Mouse (Mus musculus) ES-CJ7 (cell line): ENCODE measurements around the gene Msi1.

Source experiments
- DNase-seq: peaks from one replicate; pipeline ENCODE4 v3.0.0; 2011; ENCODE audit warnings: low read depth, low spot score

Gene Msi1

DNA sequence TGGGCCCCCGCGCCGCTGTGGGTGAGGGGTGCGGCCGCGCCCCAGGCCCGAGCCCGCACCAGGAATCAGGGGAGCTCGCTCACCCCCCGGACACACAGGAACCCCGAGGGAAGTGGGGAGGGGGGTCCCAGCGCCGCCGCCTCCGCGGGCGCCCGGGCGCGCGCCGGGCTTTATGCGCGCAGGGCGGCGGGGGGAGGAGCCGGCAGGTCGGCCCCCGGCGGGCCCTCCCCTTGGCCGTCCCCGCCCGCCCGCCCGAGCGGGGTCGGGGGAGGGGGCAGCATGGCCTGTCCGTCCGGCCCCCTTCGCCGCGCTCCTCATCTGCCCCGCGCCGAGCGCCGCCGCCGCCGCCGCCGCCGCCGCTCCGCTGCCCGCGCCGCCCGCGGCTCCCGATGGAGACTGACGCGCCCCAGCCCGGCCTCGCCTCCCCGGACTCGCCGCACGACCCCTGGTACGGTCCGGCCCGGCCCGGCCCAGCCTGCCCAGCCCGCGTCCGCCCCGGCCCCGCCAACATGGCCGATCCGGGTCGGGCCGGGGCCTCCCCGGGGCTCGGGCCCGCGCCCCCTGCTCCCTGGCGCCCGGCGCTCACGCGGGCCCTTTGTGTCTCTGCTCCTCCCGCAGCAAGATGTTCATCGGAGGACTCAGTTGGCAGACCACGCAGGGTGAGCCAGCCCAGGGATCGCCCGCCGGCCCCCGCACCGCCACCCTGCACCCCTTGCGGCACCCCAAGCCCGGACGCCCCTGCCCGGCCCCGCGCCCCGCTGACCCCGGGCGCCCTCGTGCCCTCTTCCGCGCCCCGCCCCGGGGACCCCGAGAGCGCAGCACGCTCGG, at the start of gene Msi1:
Gene Msi1 (plus strand): TSS at position 241 of the 828 bp plus-strand sequence.
- DNase-seq: no peak

DNA sequence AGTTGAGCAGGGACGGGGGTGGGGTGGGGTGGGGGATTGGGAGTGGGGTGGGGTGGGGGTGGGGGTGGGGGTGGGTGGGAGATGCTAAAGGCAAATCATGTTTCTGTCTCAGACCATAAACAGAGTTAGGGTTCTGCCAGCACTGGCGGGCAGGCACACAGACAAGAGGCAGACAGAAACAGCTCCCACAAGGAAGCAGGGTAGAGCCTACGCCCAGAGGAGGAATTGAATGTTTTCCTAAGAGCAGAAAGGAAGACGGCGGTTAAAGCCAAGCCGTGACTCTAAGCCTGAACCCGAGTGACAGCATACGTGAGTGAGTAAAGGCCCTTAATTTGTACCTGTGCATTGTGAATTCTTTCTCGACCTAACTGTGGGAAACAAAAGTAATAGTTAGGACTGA, 37.5 kb upstream of the Msi1 start:
- no peak for DNase-seq

DNA sequence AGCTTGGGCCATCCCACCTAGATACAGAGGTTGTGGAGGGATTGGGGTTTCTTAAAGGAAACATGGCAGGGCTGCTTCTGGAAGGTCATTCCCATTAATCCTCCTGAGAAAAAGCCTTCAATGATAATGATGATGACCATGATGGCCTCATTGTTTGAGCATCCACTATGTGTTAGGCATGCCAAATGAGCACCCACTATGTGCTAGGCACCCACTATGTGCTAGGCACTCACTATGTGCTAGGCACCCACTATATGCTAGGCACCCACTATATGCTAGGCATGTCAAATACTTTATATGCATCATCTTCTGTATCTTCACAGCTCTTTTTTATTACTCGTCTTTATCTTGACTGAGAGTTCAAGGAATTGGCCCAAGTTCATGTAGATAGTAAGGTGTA, 36.4 kb upstream of the Msi1 start:
- DNase-seq: no peak

DNA sequence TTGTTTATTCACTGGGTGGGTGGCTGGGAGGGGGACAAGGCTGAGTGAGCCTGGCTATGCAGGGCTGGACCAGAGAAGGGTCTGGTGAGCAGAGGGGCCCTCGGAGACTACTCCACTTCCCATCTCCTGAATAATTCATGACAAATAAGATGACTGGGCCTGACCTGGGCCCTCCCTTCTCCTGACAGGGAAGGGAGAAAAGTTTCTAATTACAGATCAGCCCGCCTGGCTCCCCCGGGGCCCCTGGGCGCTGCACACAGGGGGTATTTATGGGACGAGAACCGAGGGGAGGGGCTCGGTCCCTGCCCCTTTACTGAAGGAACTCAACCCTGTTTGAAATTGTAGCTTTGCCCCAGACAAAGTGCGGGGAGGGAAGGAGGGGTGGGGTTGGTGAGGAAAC, 35.2 kb upstream of the Msi1 start:
- DNase-seq: peak; percentile 29

DNA sequence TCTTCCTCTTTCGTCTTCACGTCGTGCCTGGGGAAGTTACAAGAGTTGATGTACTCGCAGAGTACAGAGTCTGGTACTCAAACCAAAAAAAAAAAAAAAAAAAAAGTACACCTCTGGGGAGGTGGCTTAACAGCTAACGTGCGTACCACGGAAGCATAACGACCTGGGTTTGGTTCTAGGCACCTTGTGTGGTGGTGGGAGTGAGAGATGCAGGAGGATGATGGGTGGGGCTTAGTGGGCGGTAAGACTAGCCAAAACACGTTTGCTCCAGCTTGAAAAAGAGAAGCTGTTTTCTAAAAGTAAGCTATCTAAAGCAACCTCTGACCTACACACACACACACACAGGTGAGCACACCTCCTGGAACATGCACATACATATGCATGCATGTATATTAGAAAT, 34.6 kb upstream of the Msi1 start:
- DNase-seq: peak; percentile 70

DNA sequence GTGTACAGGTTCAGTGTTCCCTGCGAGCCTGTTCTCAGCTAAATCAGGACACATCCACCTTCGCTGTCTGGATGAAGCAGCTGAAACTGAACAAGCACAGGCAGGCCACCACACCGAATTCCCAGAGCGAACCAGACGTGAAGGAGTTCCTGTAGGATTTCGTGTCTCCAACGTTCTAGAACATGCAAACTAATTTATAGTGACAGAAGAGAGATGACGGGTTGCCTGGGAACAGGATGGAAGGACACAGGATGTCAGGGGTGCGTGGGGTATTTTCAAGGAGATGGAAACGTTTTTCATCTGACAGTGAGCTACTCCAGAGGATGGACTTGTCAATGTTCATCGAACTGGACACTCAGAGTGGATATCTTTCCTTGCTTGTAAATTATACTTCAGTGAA, 32.7 kb upstream of the Msi1 start:
- no peak for DNase-seq

DNA sequence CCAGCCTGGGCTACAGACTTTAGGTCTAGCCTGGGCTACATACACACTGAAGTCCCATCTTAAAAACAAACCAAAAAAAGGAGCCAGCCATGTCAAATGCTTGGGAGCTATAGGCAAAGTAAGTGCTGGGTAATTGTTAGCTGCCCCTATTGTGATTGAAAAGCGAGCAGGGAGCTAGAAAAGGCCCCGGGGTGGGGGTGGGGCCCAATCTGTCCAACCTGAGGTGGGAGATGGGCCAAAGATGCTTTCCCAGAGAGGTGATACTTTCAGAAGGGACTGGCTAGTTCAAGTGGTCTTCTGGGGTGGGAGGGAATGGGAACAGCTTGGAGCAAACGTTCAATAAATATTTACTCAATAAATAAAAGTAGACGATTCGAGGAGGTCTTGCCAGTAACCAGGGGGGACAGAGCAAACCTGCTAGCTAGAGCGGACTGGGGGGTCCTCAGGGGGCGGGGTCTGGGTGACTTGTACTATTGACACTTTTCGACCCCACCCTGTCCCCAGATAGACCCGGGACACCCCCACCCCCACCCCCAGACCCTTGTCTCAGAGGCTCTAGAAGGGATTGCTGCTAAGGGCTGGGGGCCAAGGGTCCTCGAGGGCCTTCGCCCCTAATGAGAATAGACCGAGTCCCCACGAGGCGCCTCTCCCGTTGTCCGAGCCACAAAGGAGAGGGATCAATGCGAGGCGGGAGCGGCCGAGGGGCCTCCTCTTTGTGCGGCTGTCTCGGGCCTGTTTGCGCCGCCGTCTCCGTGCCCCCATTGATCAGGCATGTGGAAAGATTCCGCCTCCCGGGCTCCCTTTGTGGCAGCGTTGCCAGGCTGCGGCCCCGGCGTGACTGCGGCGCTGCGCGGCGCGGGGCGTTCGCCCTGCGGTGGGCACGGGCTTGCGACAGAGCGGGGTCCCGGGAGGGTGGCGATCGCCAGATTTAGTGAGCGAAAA, 31.3 kb upstream of the Msi1 start:
- peak; percentile 70 for DNase-seq

GRCm38 (mm10) chr5:115402063-115402462, 27.3 kb upstream of the Msi1 start:
- peak; percentile 28 for DNase-seq

DNA sequence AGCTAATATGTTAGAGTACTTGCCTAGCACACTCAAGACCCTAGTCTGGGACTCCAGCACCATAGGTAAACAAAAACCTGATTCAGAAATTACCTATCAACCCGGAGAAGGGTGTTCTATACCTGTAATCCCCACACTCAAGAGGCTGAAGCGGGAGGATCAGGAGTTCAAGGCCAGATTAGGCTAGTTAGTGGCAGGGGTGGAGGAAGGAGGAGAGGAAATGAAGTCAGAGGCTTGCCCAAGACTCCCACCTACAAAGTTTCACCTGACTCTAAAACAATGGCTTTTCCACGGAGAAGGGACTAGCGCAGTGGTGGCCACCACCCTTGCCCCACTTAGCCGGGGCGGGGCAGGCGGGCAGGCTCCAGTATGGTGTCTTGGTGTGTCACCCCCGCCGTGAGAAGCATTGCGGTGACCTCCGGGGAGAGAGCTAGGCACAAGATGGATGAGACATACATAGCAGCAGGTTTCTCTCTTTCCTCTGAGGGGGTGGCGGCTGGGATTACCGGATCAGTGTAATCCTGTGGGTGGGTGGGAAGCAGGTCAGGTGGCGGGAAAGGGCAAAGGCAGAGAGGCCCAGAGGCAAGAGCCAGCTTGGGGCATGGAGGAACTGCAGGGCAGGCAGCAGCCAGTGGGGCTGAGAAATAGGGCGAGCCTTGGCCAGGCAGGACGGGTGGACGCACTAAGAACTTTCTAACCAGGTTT, 25.8 kb upstream of the Msi1 start:
- peak; percentile 59 for DNase-seq

DNA sequence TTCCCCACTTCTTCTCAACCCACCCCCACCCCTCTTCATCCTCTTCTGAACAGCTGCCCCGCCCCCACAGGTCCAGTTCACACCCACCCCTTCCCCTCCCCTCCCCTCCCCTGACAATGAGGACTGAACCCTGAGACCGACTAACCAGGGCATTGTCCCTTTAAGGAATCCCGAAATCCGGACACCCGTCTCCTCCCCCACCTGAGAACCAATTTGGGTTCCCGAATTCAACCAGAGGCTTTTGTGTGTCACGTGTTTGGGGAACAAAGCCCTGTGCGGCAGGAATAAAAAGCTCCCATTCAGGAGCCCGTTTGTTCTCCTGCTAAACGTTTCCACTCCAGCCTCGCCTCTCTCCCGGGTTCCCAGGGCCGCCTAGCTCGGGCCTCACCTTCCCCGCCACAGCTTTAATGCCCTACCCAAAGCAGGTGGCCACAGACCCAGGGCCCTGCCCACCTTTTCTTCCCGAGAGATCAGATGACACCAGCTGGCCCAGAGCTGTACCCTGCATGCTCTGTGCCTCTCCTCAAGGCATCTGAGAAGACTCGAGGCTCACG, 25.1 kb upstream of the Msi1 start:
- DNase-seq: peak; percentile 97

DNA sequence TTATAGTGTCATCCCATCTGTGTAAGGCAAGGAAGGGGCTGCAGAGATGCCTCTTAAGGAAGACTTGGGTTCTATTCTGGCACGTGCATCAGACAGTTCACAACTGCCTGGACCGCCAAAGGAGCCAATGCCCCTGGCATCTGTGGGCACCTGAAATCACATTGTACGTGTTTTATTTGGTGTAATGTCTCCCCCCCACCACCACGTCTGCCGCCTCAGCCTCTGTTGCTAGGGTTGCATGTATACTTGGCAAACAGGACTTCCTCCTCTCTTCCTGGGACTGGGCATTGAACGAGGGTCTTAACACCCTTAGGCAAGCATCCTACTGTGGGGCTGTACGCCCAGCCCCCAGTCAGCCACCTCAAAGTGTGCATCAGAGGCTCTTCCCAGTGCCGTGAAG, 24.2 kb upstream of the Msi1 start:
- no peak for DNase-seq

DNA sequence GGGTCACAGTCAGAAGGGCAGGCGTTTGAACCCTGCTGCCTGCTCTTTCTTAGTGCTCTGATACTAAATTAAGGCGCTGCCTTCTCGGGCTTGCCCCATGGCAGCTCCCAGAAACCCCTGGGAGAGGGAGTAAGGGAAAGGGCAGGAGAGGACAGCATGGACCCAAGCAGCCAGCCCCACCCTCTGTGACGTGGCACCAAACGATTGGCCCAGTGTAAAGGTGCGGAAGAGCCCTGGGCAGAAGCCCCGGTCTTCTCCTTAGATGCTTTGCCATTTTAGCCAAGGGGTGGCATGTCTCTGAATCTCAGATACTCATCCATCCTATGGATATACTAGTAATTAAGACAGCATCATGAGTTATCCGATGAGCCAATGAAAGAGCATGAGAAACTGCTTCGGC, 21.3 kb upstream of the Msi1 start:
- DNase-seq: peak; percentile 37

- DNase-seq: peak; percentile 58
Observed at GRCm38 (mm10) chr5:115415111-115416085, 14.0 kb upstream of the Msi1 start.

- no peak for DNase-seq
Observed at GRCm38 (mm10) chr5:115428831-115429358, 504 bp upstream of the Msi1 start.

DNA sequence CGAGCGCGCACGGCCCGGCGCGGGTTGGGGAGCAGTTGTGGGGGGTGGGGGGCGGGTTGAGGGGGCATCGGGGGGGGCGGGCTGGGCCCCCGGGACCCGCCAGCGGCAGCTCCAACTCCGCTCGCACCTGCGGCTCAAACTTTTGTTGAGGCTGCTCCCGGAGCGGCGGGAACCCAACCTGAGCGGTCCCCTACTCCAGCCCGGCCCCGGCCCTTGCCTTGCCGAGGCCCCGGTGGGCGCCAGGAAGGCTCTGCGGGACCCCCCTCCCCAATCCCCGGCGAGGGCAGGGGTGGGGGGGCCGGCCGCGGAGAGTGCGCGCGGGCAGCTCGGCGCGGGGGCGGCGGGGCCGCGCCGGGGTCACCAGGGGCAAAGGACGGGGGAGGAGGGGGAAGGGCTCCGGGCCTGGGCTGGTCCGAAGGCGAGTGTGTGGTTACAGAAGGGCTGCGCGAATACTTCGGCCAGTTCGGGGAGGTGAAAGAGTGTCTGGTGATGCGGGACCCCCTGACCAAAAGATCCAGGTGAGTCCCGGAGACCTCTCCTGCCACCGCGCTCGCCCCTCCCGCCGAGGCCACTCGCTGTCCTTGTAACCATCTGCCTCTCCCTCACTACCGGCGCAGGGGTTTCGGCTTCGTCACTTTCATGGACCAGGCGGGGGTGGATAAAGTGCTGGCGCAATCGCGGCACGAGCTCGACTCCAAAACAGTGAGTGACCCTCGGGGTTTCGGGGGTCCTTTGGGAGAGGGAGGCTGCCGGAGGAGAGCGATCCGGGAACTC, 975 bp downstream of the Msi1 start:
- no peak for DNase-seq

- DNase-seq: peak; percentile 49
Observed at GRCm38 (mm10) chr5:115431061-115431897, 1.9 kb downstream of the Msi1 start.

GRCm38 (mm10) chr5:115431898-115432259, 2.5 kb downstream of the Msi1 start:
- DNase-seq: no peak

GRCm38 (mm10) chr5:115432395-115432794, 3.0 kb downstream of the Msi1 start:
- no peak for DNase-seq

- no peak for DNase-seq
Observed at GRCm38 (mm10) chr5:115433191-115433590, 3.8 kb downstream of the Msi1 start.
